In genomic region chr11:83326692-83327091, GRCm38 (mm10) we compare ENCODE assay signal across 18 mouse cellular contexts. TPM values are rescaled to one million over a fixed set of nuclear protein-coding genes. Genes with fewer than 3 reads are reported as not detected.
DNase-seq lines count a peak whose midpoint lies in the region; ATAC-seq and TF ChIP-seq lines count a peak whose summit lies in the region.
"Not testable (repeated sequence)": the region's sequence is repeated elsewhere in the genome, so short reads cannot be mapped to it uniquely, and the experiment has no call there.
"Had no signal": no experiment of that assay in that cellular context is flagged by ENCODE, and none has a peak within 500 bp of the region (broad histone marks: within the 10 kb centered on the region; RNA-seq: fewer than 3 reads in every experiment).

No protein-coding gene starts in this region.

- TF ChIP-seq POLR2A in heart, adult 2 months (IDR thresholded peaks at IDR 0.05; ENCODE audit: insufficient read depth, low read depth, low read length) = not testable (repeated sequence)

- not testable (repeated sequence) for H3K27ac ChIP-seq in heart, adult 2 months; intestine, embryonic 14.5 days (ENCODE audit: low read depth); left cerebral cortex, adult 2 months; midbrain, postnatal 0 days (ENCODE audit: low read depth, low read length)

- 85% methylated on average over 3 of the region's 3 CpGs for WGBS in heart, adult 2 months
- 83% methylated on average over 3 of the region's 3 CpGs for WGBS in intestine, embryonic 14.5 days
- WGBS in midbrain, postnatal 0 days = 97% methylated on average over 3 of the region's 3 CpGs

- not testable (repeated sequence) for H3K36me3 ChIP-seq in heart, adult 2 months (ENCODE audit: control insufficient read depth, insufficient read depth, low read length)
- H3K36me3 ChIP-seq in intestine, embryonic 14.5 days (ENCODE audit: control insufficient read depth, insufficient read depth, low read length) = peaks cover 79% of the 10 kb centered on the region
- peaks cover 59% of the 10 kb centered on the region for H3K36me3 ChIP-seq in midbrain, postnatal 0 days (ENCODE audit: insufficient read depth, low read length)

- peak; percentile 16 for DNase-seq in CD4-positive, CD25-positive, alpha-beta regulatory T cell, adult 2 months (ENCODE audit: low read depth, low spot score)
- peak; percentile 21 for DNase-seq in NIH3T3 (ENCODE audit: low read depth)
- DNase-seq in heart, adult 2 months; left cerebral cortex, adult 2 months (ENCODE audit: extremely low spot score in 1 of 2, low spot score in 2 of 2); midbrain, postnatal 0 days (ENCODE audit: low spot score): not testable (repeated sequence)
- peak; percentile 10 for DNase-seq in intestine, embryonic 14.5 days (ENCODE audit: low spot score)

- not testable (repeated sequence) for ATAC-seq in intestine, embryonic 14.5 days (replicated peaks; ENCODE audit: low FRiP score, low TSS enrichment, low read depth); midbrain, postnatal 0 days (ENCODE audit: low FRiP score)

- not testable (repeated sequence) for H3K4me3 ChIP-seq in heart, adult 2 months; intestine, embryonic 14.5 days (ENCODE audit: low read depth, low read length); left cerebral cortex, adult 2 months; midbrain, postnatal 0 days (ENCODE audit: low read depth, low read length)

- not testable (repeated sequence) for H3K4me1 ChIP-seq in heart, adult 2 months (ENCODE audit: control insufficient read depth, insufficient read depth, low read length); intestine, embryonic 14.5 days (replicated peaks; ENCODE audit: control insufficient read depth, insufficient read depth, low read length); midbrain, postnatal 0 days (ENCODE audit: insufficient read depth, low read length)

- H3K4me2 ChIP-seq in intestine, embryonic 14.5 days (ENCODE audit: low read length); midbrain, postnatal 0 days (ENCODE audit: low read depth, low read length, poor library complexity, severe bottlenecking): not testable (repeated sequence)

- H3K27me3 ChIP-seq in heart, adult 2 months (ENCODE audit: control insufficient read depth, insufficient read depth, low read length); intestine, embryonic 14.5 days (replicated peaks; ENCODE audit: control insufficient read depth, insufficient read depth, low read length); midbrain, postnatal 0 days (ENCODE audit: insufficient read depth, low read length): not testable (repeated sequence)

- H3K79me2 ChIP-seq in heart, adult 2 months (replicated peaks; ENCODE audit: control insufficient read depth, insufficient read depth, low read length) = not testable (repeated sequence)

- intact Hi-C loops in heart, adult 2 months (cut with DNase I) = loop anchor here (2.0 kb wide), 1 partner anchor 98 kb away; no protein-coding TSS in a partner anchor
- intact Hi-C loops in left cerebral cortex, adult 2 months (cut with DNase I) = loop anchor here (2.0 kb wide), 1 partner anchor 98 kb away; no protein-coding TSS in a partner anchor

- H3K9ac ChIP-seq in heart, adult 2 months (ENCODE audit: low read depth, low read length); intestine, embryonic 14.5 days (ENCODE audit: low read length); midbrain, postnatal 0 days (replicated peaks; ENCODE audit: low read length, poor library complexity, severe bottlenecking): not testable (repeated sequence)

- not testable (repeated sequence) for TF ChIP-seq EP300 in heart, adult 2 months (IDR thresholded peaks at IDR 0.05; ENCODE audit: insufficient read depth, low read depth, low read length)

- H3K9me3 ChIP-seq in intestine, embryonic 14.5 days (ENCODE audit: control insufficient read depth, low read length); midbrain, postnatal 0 days (ENCODE audit: low read length): not testable (repeated sequence)

- TF ChIP-seq CTCF in heart, adult 2 months (IDR thresholded peaks at IDR 0.05) = peak; percentile 11; the same call in 1 of the 2 replicates
- peak; percentile 17 for TF ChIP-seq CTCF in left cerebral cortex, adult 2 months (IDR thresholded peaks at IDR 0.05)
- peak; percentile 16 for TF ChIP-seq CTCF in midbrain, postnatal 0 days (IDR thresholded peaks at IDR 0.05)

RNA-seq across cellular contexts. Expression of gene Pex12, which starts 24.3 kb away (rescaled TPM):
- 10 to 100 TPM in 1 of 2 experiments, 1 to 10 TPM in 1; 8.7 to 13.5 TPM for total RNA-seq in heart, adult 2 months (2021)
- polyA plus RNA-seq in heart, adult 2 months (2012; rRNA removed) = 7.2 and 8.6 TPM in 2 replicates
- 15.5 and 17.3 TPM in 2 replicates for polyA plus RNA-seq in intestine, embryonic 14.5 days (2014; fragmentation: Nextera tagmentation; extraction: Ambion mirVana)
- 10 to 100 TPM in 1 of 2 experiments, 1 to 10 TPM in 1; 9.4 to 13.9 TPM for total RNA-seq in left cerebral cortex, adult 2 months (2021)
- total RNA-seq in midbrain, postnatal 0 days (2014; rRNA removed) = 9.5 and 10.1 TPM in 2 replicates
- polyA plus RNA-seq in midbrain, postnatal 0 days (2015; fragmentation: Nextera tagmentation; extraction: Ambion mirVana) = 10.4 and 11.8 TPM in 2 replicates

RNA-seq across cellular contexts. Expression of gene Ap2b1, which starts 27.9 kb away (rescaled TPM):
- total RNA-seq in heart, adult 2 months (2021) = 10 to 100 TPM; 42.2 to 43.6 TPM
- 16.3 and 27.8 TPM in 2 replicates for polyA plus RNA-seq in heart, adult 2 months (2012; rRNA removed)
- polyA plus RNA-seq in intestine, embryonic 14.5 days (2014; fragmentation: Nextera tagmentation; extraction: Ambion mirVana) = 65.1 and 68.2 TPM in 2 replicates
- 100 to 1,000 TPM; 281 to 296 TPM for total RNA-seq in left cerebral cortex, adult 2 months (2021)
- 232 and 258 TPM in 2 replicates for total RNA-seq in midbrain, postnatal 0 days (2014; rRNA removed)
- 107 and 110 TPM in 2 replicates for polyA plus RNA-seq in midbrain, postnatal 0 days (2015; fragmentation: Nextera tagmentation; extraction: Ambion mirVana)

RNA-seq across cellular contexts. Expression of gene Slfn14, which starts 40.2 kb away (rescaled TPM):
- total RNA-seq in heart, adult 2 months (2021) = under 1 TPM in 1 of 2 experiments, not detected in 1; 0.14 TPM
- not detected in 2 replicates for polyA plus RNA-seq in heart, adult 2 months (2012; rRNA removed)
- 0.08 and 0.14 TPM in 2 replicates for polyA plus RNA-seq in intestine, embryonic 14.5 days (2014; fragmentation: Nextera tagmentation; extraction: Ambion mirVana)
- total RNA-seq in left cerebral cortex, adult 2 months (2021) = not detected
- not detected in 2 replicates for total RNA-seq in midbrain, postnatal 0 days (2014; rRNA removed)
- not detected in 2 replicates for polyA plus RNA-seq in midbrain, postnatal 0 days (2015; fragmentation: Nextera tagmentation; extraction: Ambion mirVana)
- total RNA-seq: adrenal gland, adult 8-10 months; adrenal gland, postnatal 25 days; ES-E14; gastrocnemius, adult 18-20 months; gastrocnemius, postnatal 36 days; granulocyte monocyte progenitor cell, adult 5-6 weeks; heart, adult 8-10 months; hematopoietic stem cell, adult 5-6 weeks had no signal
- polyA plus RNA-seq: activated CD4-positive, CD25-positive, alpha-beta regulatory T cell, adult 4 months; CD4-positive, CD25-positive, alpha-beta regulatory T cell, adult 4 months; cortical plate, adult 2 months; forebrain, embryonic 15.5 days had no signal
